Mouse (Mus musculus) forebrain, embryonic 14.5 days (tissue): ENCODE results near the gene Wdr48. TPM values are rescaled to one million over a fixed set of nuclear protein-coding genes. Genes with fewer than 3 reads are reported as not detected.

Experiments used
- ATAC-seq: fragments of 200-750 bp; cut with Nextera tagmentation; 2 replicates; pipeline ENCODE4 v1.8.0; 2017; ENCODE audit warnings: mild to moderate bottlenecking, moderate library complexity
- DNase-seq: peaks from one replicate; pipeline ENCODE4 v3.0.0-alpha.2; 2015; ENCODE audit warnings: low spot score
- H3K27ac ChIP-seq: fragments of 300-500 bp; sonication (generic); 2 replicates; pipeline ENCODE4 v1.5.1; 2014; ENCODE audit warnings: low read depth, mild to moderate bottlenecking, control low read depth, low read length, moderate library complexity
- H3K27me3 ChIP-seq: fragments of 300-500 bp; sonication (generic); replicated peaks from 2 replicates; pipeline ENCODE4 v1.6.1; 2014; ENCODE audit warnings: low read length, control low read depth, mixed read lengths; ENCODE audit not compliant: control insufficient read depth, insufficient read depth
- H3K36me3 ChIP-seq: fragments of 300-500 bp; sonication (generic); 2 replicates; pipeline ENCODE4 v1.6.1; 2014; ENCODE audit warnings: low read length, control low read depth; ENCODE audit not compliant: control insufficient read depth, insufficient read depth
- H3K4me1 ChIP-seq: fragments of 300-500 bp; sonication (generic); 2 replicates; pipeline ENCODE4 v1.6.1; 2014; ENCODE audit warnings: antibody characterized with exemption, low read length, control low read depth; ENCODE audit not compliant: control insufficient read depth, insufficient read depth
- H3K4me2 ChIP-seq: fragments of 300-500 bp; sonication (generic); 2 replicates; pipeline ENCODE4 v1.6.1; 2014; ENCODE audit warnings: mild to moderate bottlenecking, control low read depth, low read length
- H3K4me3 ChIP-seq: fragments of 300-500 bp; sonication (generic); 2 replicates; pipeline ENCODE4 v1.5.1; 2014; ENCODE audit warnings: low read depth, low read length, control low read depth
- H3K9ac ChIP-seq: fragments of 300-500 bp; sonication (generic); 2 replicates; pipeline ENCODE4 v1.6.1; 2014; ENCODE audit warnings: mild to moderate bottlenecking, low read length, control low read depth, moderate library complexity
- H3K9me3 ChIP-seq: fragments of 300-500 bp; sonication (generic); replicated peaks from 2 replicates; pipeline ENCODE4 v1.6.1; 2016; ENCODE audit warnings: low read length, control low read depth, mixed read lengths; ENCODE audit not compliant: control insufficient read depth
- WGBS: fragments of 180-500 bp; shearing (Covaris S2); extraction: QIAGEN DNeasy Blood & Tissue Kit; methylation state at CpG from one replicate; pipeline ENCODE4 v1.1.7; 2014; 5-methylcytosine and 5-hydroxymethylcytosine counted together
- polyA plus RNA-seq: library from polyadenylated mRNA; unstranded; fragments of >200 nt; fragmentation: Nextera tagmentation; extraction: Ambion mirVana; gene quantifications from 2 replicates; pipeline ENCODE4 v1.2.1, GENCODE M21; 2014

Wdr48 gene
- polyA plus RNA-seq, 1 experiment from 2014 or later, result 77.3 TPM

GRCm38 (mm10) chr9:119913087-119913838 is 18.6 kb downstream of the Wdr48 start:
- ATAC-seq (no peak), DNase-seq (peak; percentile 48)
- Histone ChIP-seq H3K27ac (no peak overlapping the region), H3K27me3 (no peaks in the 10 kb centered on the region), H3K9me3 (no peaks in the 10 kb centered on the region), H3K36me3 (peaks cover 98% of the 10 kb centered on the region), H3K4me1 (no peaks in the 10 kb centered on the region), H3K4me3 (no peak overlapping the region), H3K4me2 (no peak overlapping the region), H3K9ac (no peak overlapping the region)
- 73% methylated on average over 13 of the region's 13 CpGs for WGBS

DNA sequence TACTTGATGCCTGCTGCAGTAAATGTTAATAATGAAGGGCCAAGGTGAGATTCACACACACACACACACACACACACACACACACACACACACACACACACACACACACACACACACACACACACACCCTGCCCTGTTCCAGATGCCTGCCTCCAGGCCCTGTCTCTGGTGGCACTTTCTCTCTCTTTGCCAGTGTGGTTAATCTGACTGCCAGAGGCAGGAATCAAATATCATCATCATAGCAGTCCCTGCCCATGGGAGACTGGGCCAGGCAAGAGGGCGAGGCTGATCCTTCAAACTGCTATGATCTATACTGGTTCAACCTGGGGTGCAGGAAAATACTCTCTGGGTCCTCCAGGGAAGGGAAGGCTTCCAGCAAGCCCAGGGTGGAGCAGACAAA is 25.2 kb downstream of the Wdr48 start:
- DNase-seq, result no peak
- Histone ChIP-seq H3K4me2 (no peak overlapping the region), H3K27ac (no peak overlapping the region), H3K9ac (no peak overlapping the region), H3K9me3 (no peaks in the 10 kb centered on the region), H3K36me3 (peaks cover 94% of the 10 kb centered on the region), H3K27me3 (no peaks in the 10 kb centered on the region), H3K4me1 (no peaks in the 10 kb centered on the region), H3K4me3 (no peak overlapping the region)
- WGBS, result 100% methylated on average over 1 of the region's 1 CpGs
- no peak for ATAC-seq

- H3K9me3 ChIP-seq, result no peaks in the 10 kb centered on the region
- no peaks in the 10 kb centered on the region for H3K4me1 ChIP-seq
- WGBS, result 86% methylated on average over 4 of the region's 4 CpGs
- peaks cover 94% of the 10 kb centered on the region for H3K36me3 ChIP-seq
- no peak overlapping the region for H3K9ac ChIP-seq
- H3K27me3 ChIP-seq, result no peaks in the 10 kb centered on the region
- H3K4me3 ChIP-seq, result no peak overlapping the region
- no peak overlapping the region for H3K4me2 ChIP-seq
- no peak overlapping the region for H3K27ac ChIP-seq
- ATAC-seq (no peak), DNase-seq (no peak)
Observed at GRCm38 (mm10) chr9:119923462-119923861, 28.8 kb downstream of the Wdr48 start.

GRCm38 (mm10) chr9:119925120-119925657 is 30.5 kb downstream of the Wdr48 start:
- Histone ChIP-seq H3K4me1 (no peaks in the 10 kb centered on the region), H3K36me3 (peaks cover 91% of the 10 kb centered on the region), H3K27ac (no peak overlapping the region), H3K9me3 (no peaks in the 10 kb centered on the region), H3K9ac (no peak overlapping the region), H3K27me3 (no peaks in the 10 kb centered on the region), H3K4me3 (no peak overlapping the region), H3K4me2 (no peak overlapping the region)
- DNase-seq (no peak), ATAC-seq (no peak)
- 93% methylated on average over 16 of the region's 16 CpGs for WGBS

- 71% methylated on average over 8 of the region's 8 CpGs for WGBS
- H3K36me3 ChIP-seq, result peaks cover 86% of the 10 kb centered on the region
- no peak for ATAC-seq
- no peak overlapping the region for H3K27ac ChIP-seq
- no peak overlapping the region for H3K4me3 ChIP-seq
- no peaks in the 10 kb centered on the region for H3K27me3 ChIP-seq
- no peak overlapping the region for H3K4me2 ChIP-seq
- H3K9me3 ChIP-seq, result no peaks in the 10 kb centered on the region
- no peaks in the 10 kb centered on the region for H3K4me1 ChIP-seq
- DNase-seq, result no peak
- H3K9ac ChIP-seq, result no peak overlapping the region
Observed at GRCm38 (mm10) chr9:119925729-119926128, 31.1 kb downstream of the Wdr48 start.

DNA sequence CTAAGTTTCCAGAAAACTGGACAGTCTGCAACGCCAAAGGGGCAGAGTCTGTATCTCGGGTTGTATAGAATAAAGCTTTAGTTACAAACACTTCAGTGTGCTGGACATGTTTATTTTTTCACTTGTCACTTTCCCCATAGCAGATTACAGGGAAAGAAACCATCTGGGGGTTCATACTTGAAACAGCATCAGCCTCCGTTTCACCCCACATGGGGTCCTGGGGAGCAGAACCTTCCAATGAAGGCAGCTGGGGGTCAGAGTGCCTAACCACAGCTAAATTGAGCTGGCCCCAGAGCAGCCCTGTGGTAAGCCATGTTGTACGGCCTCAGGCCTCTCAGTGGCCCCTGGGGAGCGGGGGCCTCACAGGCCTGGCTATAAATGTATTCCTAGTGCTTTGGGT is 31.8 kb downstream of the Wdr48 start:
- Histone ChIP-seq H3K4me2 (no peak overlapping the region), H3K36me3 (peaks cover 78% of the 10 kb centered on the region), H3K27me3 (no peaks in the 10 kb centered on the region), H3K4me3 (no peak overlapping the region), H3K27ac (no peak overlapping the region), H3K4me1 (no peaks in the 10 kb centered on the region), H3K9ac (no peak overlapping the region), H3K9me3 (no peaks in the 10 kb centered on the region)
- 91% methylated on average over 5 of the region's 5 CpGs for WGBS
- DNase-seq (no peak), ATAC-seq (no peak)

DNA sequence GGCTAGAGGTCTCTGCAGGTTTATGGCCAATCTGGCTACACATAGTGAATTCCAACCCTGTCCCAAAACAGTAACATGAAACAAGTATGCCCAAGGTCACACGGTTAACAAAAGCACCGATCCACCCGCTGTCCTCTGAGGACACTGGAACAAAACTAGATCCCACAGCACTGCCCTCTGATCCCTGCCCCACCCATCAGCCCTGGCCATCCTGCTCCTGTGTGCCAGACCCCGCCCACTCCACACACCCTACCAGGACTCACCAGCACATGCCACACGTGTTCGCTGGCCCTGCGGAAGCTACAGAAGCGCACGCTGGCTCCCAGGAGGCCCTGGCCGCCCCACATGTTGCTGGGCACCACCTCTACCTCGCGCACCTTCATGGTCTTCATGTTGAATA is 37.7 kb downstream of the Wdr48 start:
- Histone ChIP-seq H3K27me3 (no peaks in the 10 kb centered on the region), H3K27ac (no peak overlapping the region), H3K36me3 (peaks cover 26% of the 10 kb centered on the region), H3K9ac (no peak overlapping the region), H3K9me3 (no peaks in the 10 kb centered on the region), H3K4me3 (no peak overlapping the region), H3K4me2 (no peak overlapping the region), H3K4me1 (peaks cover 5% of the 10 kb centered on the region; the same call in 1 of the 2 replicates)
- WGBS, result 95% methylated on average over 12 of the region's 12 CpGs
- DNase-seq (no peak), ATAC-seq (no peak)

- Histone ChIP-seq H3K4me2 (no peak overlapping the region), H3K27me3 (no peaks in the 10 kb centered on the region), H3K4me3 (no peak overlapping the region), H3K4me1 (peaks cover 8% of the 10 kb centered on the region; the same call in 1 of the 2 replicates), H3K36me3 (peaks cover 13% of the 10 kb centered on the region), H3K27ac (no peak overlapping the region), H3K9me3 (no peaks in the 10 kb centered on the region), H3K9ac (no peak overlapping the region)
- no peak for ATAC-seq
- no peak for DNase-seq
- 92% methylated on average over 6 of the region's 6 CpGs for WGBS
Observed at GRCm38 (mm10) chr9:119933675-119934074, 39.0 kb downstream of the Wdr48 start.
